Mouse (Mus musculus) testis, adult 2 months (tissue): ENCODE measurements at regions not wholly inside any gene's neighbourhood (a gene's known extent, or its start where the extent isn't known, plus 50 kb on each side); places are given as distances from the start of the nearest gene placed in this dataset.
"Not testable (repeated sequence)": the region's sequence is repeated elsewhere in the genome, so short reads cannot be mapped to it uniquely, and the experiment has no call there.

ENCODE experiments used
- H3K27ac ChIP-seq: fragments of 200-500 bp; 2 replicates; pipeline ENCODE4 v1.5.1; 2012; ENCODE audit warnings: low read depth, low read length; ENCODE audit not compliant: control insufficient read depth, insufficient read depth
- H3K27me3 ChIP-seq: fragments of 200-500 bp; 2 replicates; pipeline ENCODE4 v1.6.1; 2012; ENCODE audit warnings: mild to moderate bottlenecking, low read length, moderate library complexity; ENCODE audit not compliant: control insufficient read depth, insufficient read depth
- H3K36me3 ChIP-seq: fragments of 200-500 bp; 2 replicates; pipeline ENCODE4 v1.6.1; 2012; ENCODE audit warnings: mild to moderate bottlenecking, low read length; ENCODE audit not compliant: control insufficient read depth, insufficient read depth
- H3K4me1 ChIP-seq: fragments of 200-500 bp; 2 replicates; pipeline ENCODE4 v1.6.1; 2012; ENCODE audit warnings: low read length; ENCODE audit not compliant: control insufficient read depth, insufficient read depth
- H3K4me3 ChIP-seq: fragments of 200-500 bp; 2 replicates; pipeline ENCODE4 v1.5.1; 2012; ENCODE audit warnings: low read depth, mild to moderate bottlenecking, low read length, moderate library complexity, mixed read lengths; ENCODE audit not compliant: control insufficient read depth
- CTCF ChIP-seq: fragments of 200-500 bp; IDR thresholded peaks from 2 replicates; pipeline ENCODE4 v1.5.1; 2012; ENCODE audit warnings: low read depth, mild to moderate bottlenecking, inconsistent platforms, low read length, moderate library complexity; ENCODE audit not compliant: control insufficient read depth, insufficient read depth, insufficient replicate concordance
- POLR2A ChIP-seq: fragments of 200-500 bp; IDR thresholded peaks from 2 replicates; pipeline ENCODE4 v1.6.1; 2012; ENCODE audit warnings: low read depth, mild to moderate bottlenecking, inconsistent platforms, low read length, moderate library complexity; ENCODE audit not compliant: control insufficient read depth

GRCm38 (mm10) chr13:12940911-12941310, 64.3 kb downstream of the Prl2c2 start:
- not testable (repeated sequence) for H3K27ac ChIP-seq, H3K4me1 ChIP-seq, H3K36me3 ChIP-seq, H3K27me3 ChIP-seq, H3K4me3 ChIP-seq

GRCm38 (mm10) chr13:12935103-12935502, 70.1 kb downstream of the Prl2c2 start:
- H3K27ac ChIP-seq, H3K36me3 ChIP-seq, H3K27me3 ChIP-seq, H3K4me1 ChIP-seq, H3K4me3 ChIP-seq: not testable (repeated sequence)
- peak; percentile 42; the same call in 1 of the 2 replicates for TF ChIP-seq CTCF

GRCm38 (mm10) chr13:12931907-12932617, 73.1 kb downstream of the Prl2c2 start:
- not testable (repeated sequence) for H3K4me1 ChIP-seq, H3K27me3 ChIP-seq, H3K27ac ChIP-seq, H3K4me3 ChIP-seq, H3K36me3 ChIP-seq
- TF ChIP-seq CTCF = peak; percentile 26; the same call in 1 of the 2 replicates

GRCm38 (mm10) chr13:12930566-12930965, 74.6 kb downstream of the Prl2c2 start:
- H3K4me3 ChIP-seq = no peak overlapping the region
- H3K27me3 ChIP-seq = no peaks in the 10 kb centered on the region
- H3K27ac ChIP-seq = no peak overlapping the region
- H3K36me3 ChIP-seq = no peaks in the 10 kb centered on the region
- no peaks in the 10 kb centered on the region for H3K4me1 ChIP-seq
- TF ChIP-seq POLR2A = no peak
- TF ChIP-seq CTCF = no peak

GRCm38 (mm10) chr13:12929806-12930205, 75.4 kb downstream of the Prl2c2 start:
- no peak overlapping the region for H3K27ac ChIP-seq
- no peaks in the 10 kb centered on the region for H3K36me3 ChIP-seq
- TF ChIP-seq POLR2A = no peak
- no peak for TF ChIP-seq CTCF
- no peaks in the 10 kb centered on the region for H3K4me1 ChIP-seq
- no peaks in the 10 kb centered on the region for H3K27me3 ChIP-seq
- H3K4me3 ChIP-seq = no peak overlapping the region

- H3K27me3 ChIP-seq = no peaks in the 10 kb centered on the region
- no peak for TF ChIP-seq CTCF
- no peak overlapping the region for H3K27ac ChIP-seq
- H3K4me1 ChIP-seq = no peaks in the 10 kb centered on the region
- H3K4me3 ChIP-seq = no peak overlapping the region
- no peaks in the 10 kb centered on the region for H3K36me3 ChIP-seq
Measured at GRCm38 (mm10) chr13:12927587-12928345, 77.4 kb downstream of the Prl2c2 start.

- peak; percentile 53; the same call in 1 of the 2 replicates for TF ChIP-seq CTCF
- no peak for TF ChIP-seq POLR2A
- no peaks in the 10 kb centered on the region for H3K4me1 ChIP-seq
- H3K27me3 ChIP-seq = no peaks in the 10 kb centered on the region
- H3K27ac ChIP-seq = no peak overlapping the region
- no peaks in the 10 kb centered on the region for H3K36me3 ChIP-seq
- H3K4me3 ChIP-seq = no peak overlapping the region
Measured at GRCm38 (mm10) chr13:12925604-12926003, 79.6 kb downstream of the Prl2c2 start.
